Mouse (Mus musculus) gonadal fat pad, adult 2 months (tissue): ENCODE results near the gene Gm5565. TPM values are rescaled to one million over a fixed set of nuclear protein-coding genes. Genes with fewer than 3 reads are reported as not detected.
"Not testable (repeated sequence)": the region's sequence is repeated elsewhere in the genome, so short reads cannot be mapped to it uniquely, and the experiment has no call there.

Experiments
- DNase-seq: peaks from one replicate; pipeline ENCODE4 v3.0.0-alpha.2; 2012; ENCODE audit warnings: low read depth
- polyA plus RNA-seq: library from polyadenylated mRNA; depleted of rRNA; stranded (reverse); fragments of >200 nt; gene quantifications from 2 replicates; pipeline ENCODE4 v1.2.3, GENCODE M21; 2012; rRNA removed

Gene Gm5565
- not detected in 2 replicates for polyA plus RNA-seq

DNA sequence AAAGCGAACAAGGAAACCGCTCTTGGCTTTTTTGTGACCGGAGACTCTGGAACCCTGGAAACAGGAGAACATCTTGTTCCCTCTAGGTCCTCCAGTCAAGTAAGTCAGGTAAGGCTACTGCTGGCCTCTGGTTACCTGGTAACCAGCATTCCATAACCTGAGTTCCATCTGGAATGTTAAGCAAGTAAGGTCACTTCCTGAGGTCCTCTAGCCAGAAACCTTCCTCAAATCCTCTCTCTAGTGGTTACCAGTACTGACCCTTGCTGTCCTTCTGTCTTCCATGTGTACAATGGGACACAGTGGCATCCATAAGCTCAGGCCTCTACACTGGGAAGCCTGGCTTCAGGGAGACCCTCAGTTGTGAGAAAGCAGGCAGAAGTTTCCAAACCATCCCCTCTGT lies at the start of gene Gm5565:
TSS of gene Gm5565 (minus strand) at position 101 of the 400 bp plus-strand sequence.
- not testable (repeated sequence) for DNase-seq

DNA sequence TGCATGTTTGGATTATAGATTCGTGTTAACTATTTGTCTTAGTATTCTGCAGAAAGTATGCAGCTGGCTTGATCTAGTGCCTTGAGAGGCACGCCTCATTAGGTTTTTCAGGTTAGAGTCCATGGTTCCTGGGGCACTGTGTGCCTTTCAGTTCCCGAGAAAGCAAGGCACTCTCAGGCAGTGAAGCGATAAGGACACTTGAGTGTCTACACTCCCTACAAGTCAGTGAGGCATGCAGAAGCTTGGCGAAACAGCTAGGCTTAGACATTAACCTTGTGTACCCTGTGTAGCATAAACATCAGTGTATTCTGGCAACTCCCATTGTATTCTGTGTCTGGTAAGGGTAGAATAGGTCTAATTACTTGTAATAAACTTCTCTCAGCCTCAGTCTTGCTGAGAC lies 45.2 kb upstream of the Gm5565 start:
- DNase-seq, result no peak

DNA sequence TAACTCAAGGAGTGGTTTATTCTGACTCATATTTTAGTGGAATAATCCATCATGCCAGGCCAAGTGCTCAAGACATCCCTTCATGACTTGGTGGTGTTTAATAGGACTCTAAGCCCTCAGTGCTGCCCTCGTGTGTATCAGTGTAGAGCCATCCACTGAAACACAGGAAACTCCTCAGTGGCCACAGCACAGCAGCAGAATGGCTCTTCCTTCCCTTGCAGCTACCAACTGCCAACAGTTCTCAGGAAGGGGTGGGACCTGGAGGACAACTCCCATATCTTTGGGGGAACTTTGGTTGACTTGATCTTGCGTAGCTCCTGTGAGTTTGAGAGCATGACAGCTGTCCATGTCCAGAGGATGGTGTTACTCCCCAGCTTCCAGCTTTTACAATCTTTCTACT lies 43.6 kb upstream of the Gm5565 start:
- DNase-seq, result no peak

DNA sequence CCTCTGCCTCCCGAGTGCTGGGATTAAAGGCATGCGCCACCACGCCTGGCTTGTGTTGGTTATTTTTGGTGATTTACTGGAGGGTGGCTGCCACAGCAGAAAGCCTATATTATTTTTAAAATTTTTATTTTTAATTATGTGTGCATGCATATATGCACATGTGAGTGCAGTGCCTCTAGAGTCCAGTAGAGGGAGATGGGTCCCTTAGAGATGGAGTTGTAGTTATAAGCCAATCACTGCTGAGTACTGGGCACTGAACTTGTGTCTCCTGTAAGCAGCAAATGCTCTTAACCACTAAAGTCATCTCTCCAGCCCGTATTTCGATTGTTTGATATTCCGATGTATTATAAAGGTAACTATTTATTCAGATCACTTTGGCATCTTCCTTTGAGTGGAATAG lies 40.2 kb upstream of the Gm5565 start:
- no peak for DNase-seq

DNA sequence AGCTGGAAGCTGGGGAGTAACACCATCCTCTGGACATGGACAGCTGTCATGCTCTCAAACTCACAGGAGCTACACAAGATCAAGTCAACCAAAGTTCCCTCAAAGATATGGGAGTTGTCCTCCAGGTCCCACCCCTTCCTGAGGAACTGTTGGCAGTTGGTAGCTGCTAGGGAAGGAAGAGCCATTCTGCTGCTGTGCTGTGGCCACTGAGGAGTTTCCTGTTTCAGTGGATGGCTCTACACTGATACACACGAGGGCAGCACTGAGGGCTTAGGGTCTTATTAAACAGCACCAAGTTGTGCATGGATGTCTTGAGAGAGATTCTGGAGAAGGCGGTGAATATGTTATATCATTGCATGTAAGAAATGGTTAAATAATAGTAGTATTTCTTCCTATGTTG lies 39.2 kb upstream of the Gm5565 start:
- no peak for DNase-seq

DNA sequence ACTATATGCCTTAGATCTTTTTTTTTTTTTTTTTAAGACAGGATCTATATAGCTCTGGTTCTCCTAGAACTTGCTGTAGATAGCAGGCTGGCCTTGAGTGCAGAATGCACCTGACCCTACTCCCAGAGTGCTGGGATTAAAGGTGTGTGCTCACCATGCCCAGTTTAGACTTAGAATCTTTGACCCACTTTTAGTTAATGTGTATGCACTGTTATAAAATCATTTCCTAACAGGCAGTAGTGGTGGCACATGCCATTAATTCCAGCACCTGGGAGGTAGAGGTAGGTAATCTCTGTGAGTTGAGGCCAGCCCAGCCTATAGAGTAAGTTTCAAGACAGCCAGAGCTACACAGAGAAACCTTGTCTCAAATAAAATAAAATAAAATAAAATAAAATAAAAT lies 38.7 kb upstream of the Gm5565 start:
- DNase-seq, result no peak

DNA sequence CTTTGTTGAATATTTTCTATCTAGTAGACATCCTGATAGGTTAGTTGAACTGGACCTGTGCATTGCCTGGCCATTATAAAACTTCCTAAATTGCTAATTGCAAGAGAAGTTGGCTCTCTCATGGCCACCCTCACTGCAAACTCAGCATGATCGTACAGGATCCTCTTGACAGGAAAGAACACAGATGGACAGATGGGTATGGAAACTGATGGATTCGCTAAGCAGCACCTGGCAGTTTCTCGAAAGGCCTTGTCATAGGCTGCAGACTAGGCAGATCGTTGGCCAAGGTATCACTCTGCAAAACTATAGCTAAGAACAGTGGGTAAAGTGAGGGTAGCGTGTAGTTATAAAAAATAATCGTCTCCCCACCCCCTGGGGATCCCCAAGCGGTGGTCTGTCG lies 33.0 kb upstream of the Gm5565 start:
- no peak for DNase-seq

DNA sequence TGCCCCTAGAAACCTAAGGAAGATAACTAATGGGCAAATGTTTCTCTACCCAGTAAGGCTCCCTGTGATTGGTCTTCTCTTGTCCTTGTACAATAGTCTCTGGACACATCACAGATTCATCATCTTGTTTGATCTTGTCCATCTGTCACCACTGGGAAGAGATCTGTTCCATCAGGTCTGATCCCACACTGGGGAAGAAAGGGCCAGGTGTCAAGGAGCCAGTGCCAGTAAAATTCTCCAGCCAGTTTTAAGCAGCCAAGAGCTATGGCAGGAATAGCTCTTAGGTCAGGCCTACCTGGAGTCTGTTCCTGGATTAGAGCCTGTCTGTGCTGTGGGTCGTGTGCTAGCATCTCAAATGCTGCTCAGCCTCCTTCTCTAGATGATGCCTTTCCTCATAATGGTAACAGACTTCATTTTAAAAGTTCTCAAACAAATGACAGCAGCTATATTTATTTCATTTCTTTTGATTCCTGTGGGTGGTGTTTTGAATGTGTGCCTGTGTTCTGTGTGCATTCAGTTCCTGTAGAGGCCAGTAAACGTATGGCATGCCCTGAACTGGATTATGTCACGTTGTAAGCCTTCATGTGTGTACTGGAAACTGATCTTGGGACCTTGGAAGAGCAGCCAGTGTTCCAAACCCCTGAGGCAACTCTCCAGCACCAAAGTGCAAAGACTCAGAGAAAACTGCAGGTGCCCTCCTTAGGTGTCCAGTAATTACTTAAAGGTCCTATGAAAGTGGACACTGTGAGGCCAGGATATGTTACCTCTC lies 30.3 kb upstream of the Gm5565 start:
- DNase-seq, result no peak

DNA sequence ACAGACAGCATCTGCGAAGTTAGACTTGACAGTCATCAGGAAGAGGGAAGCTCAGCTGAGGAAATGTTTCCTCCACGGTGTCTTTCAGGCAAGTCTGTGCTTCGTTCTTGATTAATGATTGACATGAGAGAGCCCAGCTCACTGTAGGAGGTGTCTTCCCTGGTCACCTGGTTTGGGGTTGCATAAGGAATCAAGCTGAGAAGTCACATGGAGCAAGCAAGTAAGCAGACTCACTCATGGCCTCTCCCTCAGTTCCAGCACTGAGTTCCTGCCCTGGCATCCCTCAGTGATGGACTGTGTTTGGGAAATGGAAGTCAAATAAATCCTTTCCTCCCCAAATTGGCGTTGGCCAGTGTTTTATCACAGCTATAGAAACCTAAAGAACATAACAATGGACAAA lies 29.8 kb upstream of the Gm5565 start:
- DNase-seq, result no peak

DNA sequence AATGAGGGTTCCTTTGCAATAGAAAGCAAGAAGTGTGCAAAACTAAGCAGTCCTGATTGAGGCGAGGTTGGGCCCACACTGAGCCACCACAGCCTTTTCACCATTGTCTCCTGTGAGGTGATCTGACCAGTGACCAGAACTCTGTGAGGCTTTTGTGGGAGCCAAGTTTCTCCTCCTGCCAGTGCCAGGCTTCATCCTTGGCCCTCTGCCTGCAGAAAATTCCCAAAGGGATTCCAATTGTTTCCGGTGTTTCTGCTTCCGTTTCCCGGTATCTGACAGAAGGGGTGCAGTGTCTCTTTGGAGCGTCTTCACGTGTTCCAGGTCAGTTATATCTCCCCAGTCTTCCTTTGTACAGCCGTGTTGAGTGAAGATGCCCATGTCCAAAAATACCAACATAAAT lies 28.4 kb upstream of the Gm5565 start:
- no peak for DNase-seq

DNA sequence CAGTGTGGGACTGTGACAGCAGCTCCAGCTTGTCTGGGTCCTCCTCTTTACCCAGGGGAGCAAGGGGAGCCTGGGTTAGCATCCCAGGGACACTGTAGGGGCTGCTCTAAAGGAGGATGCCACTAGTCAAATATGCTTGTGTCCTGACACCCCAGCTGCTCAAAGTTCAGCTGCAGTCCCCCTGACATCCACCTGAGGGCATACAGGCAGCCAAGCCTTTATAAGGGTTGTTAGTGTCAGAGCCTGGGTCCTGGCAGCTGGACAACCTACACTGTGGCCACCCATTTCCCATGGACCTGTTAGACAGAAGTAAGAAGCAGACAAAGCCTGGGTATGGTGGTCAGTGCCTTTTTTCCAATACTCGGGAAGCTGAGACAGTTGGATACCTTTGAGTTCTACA lies 27.8 kb upstream of the Gm5565 start:
- no peak for DNase-seq

DNA sequence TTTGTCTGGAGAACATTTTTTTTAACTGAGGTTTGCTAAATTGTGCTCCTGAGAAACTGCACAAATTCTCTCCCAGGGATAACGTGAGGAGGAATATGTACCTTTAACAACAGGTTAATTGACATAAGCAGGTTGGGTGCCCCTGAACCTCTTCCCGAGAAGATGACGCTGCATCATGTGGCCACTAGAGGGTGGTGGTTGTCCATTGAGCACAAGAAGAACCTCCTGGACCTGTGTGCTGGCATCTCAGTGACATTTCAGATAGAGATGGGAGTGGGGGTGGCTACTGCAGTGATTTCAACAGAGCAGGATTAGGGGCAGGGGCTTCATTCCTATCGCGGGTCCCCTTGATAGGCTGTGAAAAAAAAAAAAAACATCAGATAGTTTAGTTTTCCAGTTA lies 27.1 kb upstream of the Gm5565 start:
- DNase-seq, result not testable (repeated sequence)

DNA sequence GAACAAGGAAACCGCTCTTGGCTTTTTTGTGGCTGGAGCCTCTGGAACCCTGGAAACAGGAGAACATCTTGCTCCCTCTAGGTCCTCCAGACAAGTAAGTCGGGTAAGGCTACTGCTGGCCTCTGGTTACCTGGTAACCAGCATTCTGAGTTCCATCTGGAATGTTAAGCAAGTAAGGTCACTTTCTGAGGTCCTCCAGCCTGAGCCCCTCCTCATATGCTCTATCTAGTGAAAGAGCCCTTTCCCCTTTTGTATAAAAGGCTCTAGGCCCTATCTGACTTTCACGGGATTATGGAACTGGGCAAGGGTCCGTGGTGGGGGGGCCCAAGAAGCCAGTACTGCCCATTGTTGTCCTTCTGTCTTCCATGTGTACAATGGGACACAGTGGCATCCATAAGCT lies 24.9 kb upstream of the Gm5565 start, which contains the start of gene 1700001J03Rik:
TSS of gene 1700001J03Rik (minus strand) at position 101 of the 400 bp plus-strand sequence.
- not testable (repeated sequence) for DNase-seq

DNA sequence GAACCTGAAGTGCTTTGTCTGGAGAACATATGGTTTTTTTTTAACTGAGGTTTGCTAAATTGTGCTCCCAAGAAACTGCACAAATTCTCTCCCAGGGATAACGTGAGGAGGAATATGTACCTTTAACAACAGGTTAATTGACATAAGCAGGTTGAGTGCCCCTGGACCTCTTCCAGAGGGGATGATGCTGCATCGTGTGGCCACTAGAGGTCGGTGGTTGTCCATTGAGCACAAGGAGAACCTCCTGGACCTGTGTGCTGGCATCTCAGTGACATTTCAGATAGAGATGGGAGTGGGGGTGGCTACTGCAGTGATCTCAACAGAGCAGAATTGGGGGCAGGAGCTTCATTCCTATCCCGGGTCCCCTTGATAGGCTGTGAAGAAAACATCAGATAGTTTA lies 12.4 kb upstream of the Gm5565 start:
- DNase-seq, result not testable (repeated sequence)

DNA sequence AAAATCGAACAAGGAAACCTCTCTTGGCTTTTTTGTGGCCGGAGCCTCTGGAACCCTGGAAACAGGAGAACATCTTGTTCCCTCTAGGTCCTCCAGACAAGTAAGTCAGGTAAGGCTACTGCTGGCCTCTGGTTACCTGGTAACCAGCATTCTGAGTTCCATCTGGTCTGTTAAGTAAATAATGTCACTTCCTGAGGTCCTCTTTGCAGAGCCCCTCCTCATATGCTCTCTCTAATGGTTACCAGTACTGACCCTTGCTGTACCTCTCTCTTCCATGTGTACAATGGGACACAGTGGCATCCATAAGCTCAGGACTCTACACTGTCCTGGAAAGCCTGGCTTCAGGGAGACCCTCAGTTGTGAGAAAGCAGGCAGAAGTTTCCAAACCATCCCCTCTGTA lies 10.3 kb upstream of the Gm5565 start, which contains the start of gene Gm6309:
TSS of gene Gm6309 (minus strand) at position 101 of the 400 bp plus-strand sequence.
- not testable (repeated sequence) for DNase-seq

DNA sequence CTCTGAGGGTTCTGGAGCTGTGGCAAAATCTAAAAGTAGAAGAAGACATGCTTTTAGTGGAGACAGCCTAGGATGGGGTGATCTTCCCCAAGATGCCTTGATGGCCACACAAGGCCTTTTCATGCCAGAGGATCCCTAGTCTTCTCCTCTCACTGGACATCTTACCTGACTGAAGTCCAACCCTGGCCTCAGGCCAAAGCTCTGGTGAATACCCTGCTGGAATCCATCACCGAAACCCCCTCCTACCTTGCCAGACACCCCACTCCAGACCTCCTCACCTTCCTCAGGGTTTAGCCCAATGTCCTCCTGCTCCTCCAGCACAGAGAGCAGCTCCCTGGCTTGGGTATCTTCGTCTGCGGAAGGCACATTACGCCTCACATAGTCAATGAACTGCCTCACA lies 2.0 kb downstream of the Gm5565 start:
- not testable (repeated sequence) for DNase-seq

DNA sequence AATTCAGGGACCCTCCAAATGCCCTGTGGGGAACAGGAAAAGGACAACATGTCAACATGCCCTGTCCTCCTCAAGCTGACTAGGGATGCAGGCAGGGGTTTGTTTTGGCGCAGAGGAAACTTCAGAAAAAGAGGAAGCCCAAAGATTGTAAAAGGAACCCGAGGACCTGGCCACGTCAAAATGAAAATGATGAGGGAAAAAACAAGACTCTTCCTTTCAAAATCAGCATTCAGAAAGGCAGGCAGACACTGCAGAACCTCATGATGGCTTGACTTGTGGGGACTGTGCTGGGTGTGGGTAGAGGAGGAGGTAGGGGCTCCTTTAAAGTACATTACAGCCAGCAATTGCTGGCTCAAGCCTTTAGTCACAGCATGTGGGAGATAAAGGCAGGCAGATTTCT lies 9.9 kb downstream of the Gm5565 start:
- DNase-seq, result no peak

DNA sequence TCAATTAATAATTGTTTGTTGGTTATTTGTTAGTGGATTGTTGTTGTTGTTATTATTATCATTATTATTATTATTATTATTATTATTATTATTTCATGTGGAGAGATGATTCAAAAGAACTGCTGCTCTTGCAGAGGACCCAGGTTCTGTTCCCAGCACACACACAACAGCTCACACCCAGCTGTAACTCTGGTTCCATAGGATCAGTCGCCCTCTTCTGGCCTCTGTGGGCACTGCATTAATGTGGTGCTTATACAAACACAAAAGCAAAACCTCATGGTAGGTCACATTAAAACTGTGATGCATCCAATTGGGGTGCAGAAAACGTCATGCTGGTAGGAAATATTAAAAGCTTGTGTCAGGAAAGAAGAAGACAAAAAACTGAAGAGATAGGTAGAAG lies 12.4 kb downstream of the Gm5565 start:
- no peak for DNase-seq

Other genes starting within 250 kb of the Gm5565 start
- 0.10 TPM in 1 of 2 replicates, not detected in the other for gene Cyp3a25, start 150.9 kb downstream of the Gm5565 start, polyA plus RNA-seq
- gene Cyp3a59, start 81.3 kb downstream of the Gm5565 start, polyA plus RNA-seq, result not detected in 2 replicates
- gene Gm6309, start 10.2 kb upstream of the Gm5565 start, polyA plus RNA-seq, result not detected in 2 replicates
- 0.92 and 1.4 TPM in 2 replicates for gene 1700001J03Rik, start 24.8 kb upstream of the Gm5565 start, polyA plus RNA-seq
- 26.6 and 27.5 TPM in 2 replicates for gene Rnf6, start 61.0 kb upstream of the Gm5565 start, polyA plus RNA-seq
- gene Cdk8, start 70.7 kb upstream of the Gm5565 start, polyA plus RNA-seq, result 41.8 and 47.4 TPM in 2 replicates
- 3.0 and 3.1 TPM in 2 replicates for gene Wasf3, start 224.4 kb upstream of the Gm5565 start, polyA plus RNA-seq